Mouse (Mus musculus): ENCODE measurements at regions not wholly inside any gene's neighbourhood (a gene's known extent, or its start where the extent isn't known, plus 50 kb on each side); places are given as distances from the start of the nearest gene placed in this dataset.
"Not testable (repeated sequence)": the region's sequence is repeated elsewhere in the genome, so short reads cannot be mapped to it uniquely, and the experiment has no call there.

DNA sequence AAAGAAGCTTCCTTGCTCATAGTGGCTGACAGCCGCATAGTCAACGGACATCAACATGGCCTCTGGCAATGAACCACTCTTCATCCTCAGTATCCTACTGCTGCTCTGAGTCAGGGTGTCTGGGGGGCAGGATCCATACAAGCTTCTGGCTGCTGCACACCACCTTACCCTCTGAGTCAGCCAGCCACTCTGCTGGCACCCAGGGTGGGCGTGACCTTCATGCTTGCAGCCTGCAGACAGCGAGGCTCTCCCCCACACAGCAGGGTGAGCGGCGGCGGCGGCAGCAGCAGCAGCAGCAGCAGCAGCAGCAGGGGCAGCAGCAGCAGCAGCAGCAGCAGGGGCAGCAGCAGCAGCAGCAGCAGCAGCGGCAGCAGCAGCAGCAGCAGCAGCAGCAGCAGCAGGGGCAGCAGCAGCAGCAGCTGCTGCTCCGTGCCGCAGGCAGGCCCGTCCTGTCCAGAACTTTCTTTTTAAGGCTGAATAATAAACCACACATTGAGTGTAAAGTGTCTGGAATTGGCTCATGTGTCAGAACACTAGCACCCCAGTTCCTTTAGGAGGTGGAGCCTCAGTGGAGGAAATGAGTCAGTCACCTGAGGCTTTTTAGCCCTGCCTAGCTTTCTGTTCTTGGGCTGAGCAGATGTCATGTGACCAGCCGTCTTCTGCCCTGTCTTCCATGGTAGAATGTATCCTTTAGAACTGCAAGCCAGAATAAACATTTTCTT lies 186.3 kb downstream of the 1810013L24Rik start:
- no peak for ATAC-seq

DNA sequence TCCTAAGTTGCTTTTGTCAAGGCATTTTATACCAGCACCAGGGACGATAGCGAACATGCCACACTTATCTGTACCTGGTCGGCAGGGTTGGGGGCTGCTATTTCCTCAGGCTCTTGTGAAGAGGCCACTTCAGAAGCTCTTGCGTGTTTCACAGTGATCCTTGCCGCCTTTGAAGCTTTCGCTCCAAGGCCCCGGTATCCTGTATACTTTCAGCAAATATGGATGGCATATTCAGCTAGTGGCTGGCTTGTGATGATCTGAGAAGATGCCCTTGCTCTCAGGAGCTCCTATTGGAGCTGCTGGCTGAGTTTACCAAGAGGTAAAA lies 186.8 kb downstream of the 1810013L24Rik start:
- no peak for ATAC-seq

DNA sequence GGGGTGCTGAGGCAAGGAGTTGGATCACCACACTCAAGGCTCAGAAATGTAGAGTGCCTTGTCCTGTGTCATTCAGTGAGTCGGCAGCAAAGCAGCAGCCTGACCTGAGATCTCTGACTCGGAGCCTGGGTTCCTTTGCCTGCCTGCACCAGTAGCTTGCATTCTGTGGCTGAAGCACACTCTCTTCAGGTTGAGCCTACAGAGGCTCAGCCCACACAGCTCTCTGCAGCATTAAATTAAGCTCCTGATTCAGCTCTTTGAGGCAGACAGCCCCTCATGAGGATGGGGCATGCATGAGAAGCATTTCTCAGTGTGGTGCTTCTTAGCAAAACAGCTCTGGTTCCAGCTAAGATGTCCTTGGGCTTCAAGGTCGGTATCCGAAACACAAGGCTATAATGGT lies 200.8 kb downstream of the 1810013L24Rik start:
- no peak for ATAC-seq

DNA sequence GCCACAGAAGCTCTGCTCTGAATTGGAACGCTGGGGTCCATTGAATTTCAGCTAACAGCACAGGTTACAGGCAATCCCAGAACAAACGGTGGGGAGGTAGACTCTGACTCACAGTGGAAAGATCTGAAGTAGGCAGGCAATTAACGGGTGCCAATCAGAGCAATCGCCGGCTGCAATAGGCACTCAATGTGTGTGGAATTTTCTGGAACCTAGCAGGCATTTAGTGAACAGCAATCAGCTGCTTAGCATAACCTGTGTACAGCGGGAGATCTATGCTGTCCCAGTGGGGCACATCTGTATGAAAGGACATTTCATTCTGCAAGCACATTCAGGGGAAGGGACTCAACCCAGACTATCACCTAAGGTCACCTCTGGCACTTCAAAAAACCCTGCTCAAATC lies 213.4 kb downstream of the 1810013L24Rik start:
- ATAC-seq, result no peak

DNA sequence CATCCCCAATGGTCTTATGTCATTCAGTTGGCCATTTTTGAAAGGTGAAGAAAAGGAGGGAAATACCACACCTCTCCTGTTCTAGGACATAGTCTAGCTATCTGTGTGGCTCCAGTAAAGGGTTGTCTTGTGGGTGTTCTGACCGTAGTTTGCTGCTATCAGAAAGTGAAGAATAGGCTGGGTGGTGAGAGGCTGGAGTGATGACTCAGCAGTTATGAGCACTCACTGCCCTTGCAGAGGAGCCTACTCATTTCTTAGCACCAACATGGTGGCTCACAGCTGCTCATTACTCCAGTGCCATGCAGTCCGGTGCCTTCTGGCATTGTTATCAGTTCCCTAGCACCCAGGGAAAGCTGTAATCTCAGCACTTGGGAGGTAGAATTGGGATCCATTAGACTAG lies 217.0 kb downstream of the 1810013L24Rik start:
- ATAC-seq, result no peak

DNA sequence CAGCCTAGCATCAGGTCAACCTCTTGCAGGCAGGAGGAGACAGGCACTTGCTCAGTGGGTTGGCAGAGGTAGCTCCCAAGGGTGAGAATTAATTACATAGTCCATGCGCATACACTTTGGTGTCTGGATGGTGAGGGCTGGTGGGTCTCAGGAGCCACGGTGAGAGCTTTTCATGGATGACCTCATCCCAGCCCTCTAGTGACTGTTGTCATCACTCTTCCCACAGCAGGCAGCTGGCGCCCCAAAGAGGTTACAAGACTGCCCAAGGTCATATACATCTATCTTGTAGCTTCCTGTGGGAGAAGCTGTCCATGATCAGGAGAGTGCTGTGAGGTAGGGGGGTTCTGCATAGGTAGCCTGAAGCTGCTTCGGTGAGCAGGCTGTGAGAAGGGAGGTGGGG lies 224.5 kb downstream of the 1810013L24Rik start:
- ATAC-seq, result no peak

DNA sequence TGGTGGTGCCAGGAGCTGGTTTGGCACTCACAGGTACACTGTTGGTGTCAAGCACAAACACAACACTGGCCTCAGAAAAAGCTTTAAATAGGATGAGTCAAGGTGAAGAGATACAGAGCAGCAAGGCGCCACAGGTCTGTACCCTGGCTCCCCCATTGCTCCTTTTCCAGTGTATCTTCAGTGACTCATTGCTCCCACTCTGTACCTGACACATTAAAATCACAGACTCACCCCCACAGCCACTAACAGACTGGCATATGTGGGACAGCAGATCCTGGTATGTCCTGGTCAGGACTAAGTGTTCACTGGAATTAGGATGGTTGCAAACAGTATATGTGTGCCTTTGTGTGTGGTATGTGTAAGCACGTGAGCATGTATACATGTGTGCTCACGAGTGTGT lies 226.5 kb downstream of the 1810013L24Rik start:
- no peak for ATAC-seq

DNA sequence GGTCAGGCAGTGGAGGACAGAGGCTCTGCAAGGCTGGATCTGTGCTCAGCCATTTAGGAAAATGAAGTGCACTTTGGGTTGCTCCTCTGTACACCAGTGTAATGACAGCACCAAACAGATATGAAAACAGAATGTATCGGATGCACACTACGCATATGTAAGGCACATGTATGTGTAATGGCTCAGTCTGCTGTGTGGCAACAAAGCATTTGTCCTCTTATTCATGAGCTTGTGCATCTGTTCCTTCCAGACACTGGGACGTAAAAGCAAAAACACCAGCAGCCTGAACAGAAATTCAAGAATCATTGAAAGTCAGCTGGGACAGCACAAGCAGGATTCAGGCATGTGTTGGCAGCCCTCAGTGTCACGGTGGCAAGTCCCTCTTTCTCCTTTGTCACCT lies 241.6 kb downstream of the 1810013L24Rik start:
- no peak for ATAC-seq

DNA sequence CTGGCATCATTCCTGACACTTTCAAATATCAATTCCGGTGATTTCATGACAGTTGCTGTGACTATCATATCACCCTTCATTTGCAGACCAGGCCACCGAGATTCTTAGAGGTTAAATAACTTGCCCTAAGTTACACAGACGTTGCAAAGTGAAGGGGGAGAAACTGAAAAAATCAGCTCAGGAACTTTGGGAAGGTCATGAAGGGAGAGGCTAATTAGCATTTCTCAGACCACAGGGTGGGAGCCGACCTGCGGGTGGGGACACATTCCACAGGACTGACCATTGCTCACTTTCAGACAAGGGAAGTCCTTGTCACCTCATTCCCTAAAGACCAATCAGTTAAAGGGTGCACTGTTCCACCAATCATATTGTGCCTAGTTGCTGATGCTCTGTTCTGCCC lies 242.1 kb downstream of the 1810013L24Rik start:
- not testable (repeated sequence) for ATAC-seq

DNA sequence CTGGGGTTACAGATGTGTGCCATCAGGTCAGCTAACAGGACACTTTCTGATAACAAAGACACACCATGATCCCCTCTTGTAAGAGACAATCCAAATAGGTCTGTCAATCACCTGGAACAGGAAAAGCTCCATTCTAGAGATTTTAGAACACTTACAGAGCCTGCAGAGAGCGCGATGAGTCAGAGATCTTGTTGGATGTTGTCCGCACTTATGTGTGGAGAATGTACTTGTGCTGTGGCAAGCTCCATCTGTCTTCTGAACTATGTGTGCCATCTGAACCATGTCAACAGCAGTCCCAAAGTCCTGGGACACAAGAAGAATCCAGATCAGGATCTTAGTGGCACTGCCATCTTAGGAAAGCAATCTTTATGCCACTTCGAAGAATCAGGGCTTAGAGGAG lies 244.4 kb downstream of the 1810013L24Rik start:
- ATAC-seq, result no peak

DNA sequence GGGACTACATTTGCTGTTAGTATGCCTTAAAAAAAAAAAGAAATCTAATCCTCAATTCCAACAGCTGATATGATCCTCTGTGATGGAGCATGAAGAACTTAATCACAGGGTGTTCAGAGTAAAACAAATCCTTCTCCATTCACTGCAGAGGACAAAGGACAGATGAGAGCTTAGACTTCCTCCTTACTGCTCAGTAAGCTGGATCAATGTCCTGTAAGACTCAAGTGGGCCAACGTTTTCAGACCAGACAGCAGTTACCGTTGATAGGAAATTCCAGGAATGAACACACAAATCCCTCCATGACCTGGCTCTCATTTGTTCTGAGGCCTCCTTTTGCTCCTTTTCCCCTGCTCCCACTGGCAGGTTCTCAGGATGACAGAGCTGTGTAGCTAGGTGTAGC lies 247.6 kb downstream of the 1810013L24Rik start:
- ATAC-seq, result no peak

DNA sequence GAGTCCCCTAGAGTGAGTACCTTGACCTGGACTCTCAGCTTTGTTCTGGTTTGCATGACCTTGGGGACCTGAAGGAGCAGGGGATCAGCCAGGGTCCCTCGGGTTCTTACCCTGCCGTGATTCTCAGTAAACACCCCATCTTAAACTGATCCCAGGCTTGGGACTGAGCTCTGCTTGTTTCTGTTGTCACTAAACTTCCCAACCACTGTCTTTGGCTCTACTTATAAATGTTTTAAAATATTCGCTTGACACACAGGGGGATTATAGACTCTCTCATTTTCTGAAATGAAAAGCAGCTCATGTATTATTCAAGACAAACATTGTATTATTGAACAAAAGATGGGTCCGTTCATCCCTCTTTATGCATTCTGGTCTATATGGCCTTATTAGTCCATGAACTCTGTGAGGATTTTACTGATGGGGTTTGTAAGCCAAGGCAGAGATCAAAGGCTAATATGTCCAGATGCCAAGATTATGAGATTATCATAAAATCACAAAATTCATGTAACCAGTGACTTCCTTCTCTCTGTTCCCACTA lies 248.6 kb downstream of the 1810013L24Rik start:
- no peak for ATAC-seq

DNA sequence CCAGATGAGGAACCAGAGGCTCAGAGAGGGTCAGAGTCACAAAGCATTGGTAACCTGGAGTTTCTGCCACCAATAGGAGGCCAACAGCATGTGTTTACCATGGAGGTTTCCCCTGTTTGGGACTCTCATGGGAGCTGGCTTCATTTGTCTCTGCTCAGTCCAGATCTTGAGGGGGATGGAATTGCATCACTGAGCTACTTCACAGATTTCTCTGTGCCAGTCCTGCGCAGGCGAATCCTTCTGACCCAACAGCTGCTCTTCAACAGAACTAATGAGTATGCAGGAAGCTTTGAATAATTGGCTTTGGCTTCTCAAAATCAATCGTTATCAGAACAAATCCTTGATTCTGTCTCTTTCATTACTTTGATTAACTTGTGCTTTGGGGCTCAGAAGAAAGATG lies 253.1 kb downstream of the 1810013L24Rik start:
- ATAC-seq, result no peak

DNA sequence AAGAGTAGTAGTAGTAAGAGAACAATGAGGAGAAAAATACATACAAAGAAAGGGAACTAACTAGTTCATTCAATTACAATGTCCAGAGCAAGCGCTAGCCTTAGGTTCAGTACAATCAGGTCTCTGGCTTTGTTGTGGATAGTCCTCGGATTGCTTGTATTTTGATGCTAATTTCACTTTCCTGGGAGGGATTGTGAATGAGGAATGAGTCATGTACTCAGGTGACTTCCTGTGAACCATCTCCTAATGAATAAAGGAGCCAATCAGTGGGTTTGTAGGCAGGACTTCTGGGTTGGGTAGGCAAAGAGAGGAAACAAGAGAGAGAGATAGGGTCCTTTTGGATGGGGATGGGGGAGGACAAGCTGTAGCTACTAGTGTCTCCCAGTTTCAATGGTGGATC lies 253.8 kb downstream of the 1810013L24Rik start:
- no peak for ATAC-seq

DNA sequence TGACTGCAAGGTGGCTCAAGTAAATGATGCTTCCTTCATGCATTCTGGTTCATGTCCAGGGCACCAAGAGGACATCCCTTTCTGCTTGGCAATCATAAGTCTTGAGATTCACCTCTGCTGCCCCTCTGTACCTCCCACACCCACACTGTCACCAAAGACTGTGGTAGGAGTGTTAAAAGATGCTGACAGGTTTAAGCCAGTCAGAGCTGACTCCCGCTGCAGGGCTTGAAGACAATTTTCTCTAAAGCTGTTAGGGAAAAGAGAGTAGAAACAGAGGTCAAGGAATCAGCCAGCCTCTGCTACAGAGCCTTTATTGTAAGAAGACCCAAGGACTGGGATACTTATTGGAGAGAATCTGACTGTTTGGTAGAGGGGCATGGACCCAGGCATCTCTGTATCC lies 254.7 kb downstream of the 1810013L24Rik start:
- ATAC-seq, result no peak

DNA sequence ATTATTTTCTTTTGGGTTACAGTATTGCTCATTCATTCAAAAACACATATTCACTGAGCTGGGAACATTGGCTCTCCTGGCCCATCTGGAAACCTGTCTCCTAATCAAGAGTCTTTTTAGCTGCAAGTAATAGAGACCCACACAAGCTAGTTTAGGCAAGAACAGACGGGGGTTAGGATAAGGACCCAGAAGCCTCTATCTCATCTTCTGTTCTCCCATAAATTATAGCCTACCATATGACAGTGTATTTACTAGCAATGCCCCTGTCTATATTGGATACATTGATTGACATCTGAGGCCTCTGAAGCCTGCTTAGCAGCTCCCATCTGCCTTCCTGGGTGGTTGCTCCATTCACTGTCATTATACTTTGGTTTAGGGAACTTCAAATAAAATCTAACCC lies 255.2 kb downstream of the 1810013L24Rik start:
- no peak for ATAC-seq

DNA sequence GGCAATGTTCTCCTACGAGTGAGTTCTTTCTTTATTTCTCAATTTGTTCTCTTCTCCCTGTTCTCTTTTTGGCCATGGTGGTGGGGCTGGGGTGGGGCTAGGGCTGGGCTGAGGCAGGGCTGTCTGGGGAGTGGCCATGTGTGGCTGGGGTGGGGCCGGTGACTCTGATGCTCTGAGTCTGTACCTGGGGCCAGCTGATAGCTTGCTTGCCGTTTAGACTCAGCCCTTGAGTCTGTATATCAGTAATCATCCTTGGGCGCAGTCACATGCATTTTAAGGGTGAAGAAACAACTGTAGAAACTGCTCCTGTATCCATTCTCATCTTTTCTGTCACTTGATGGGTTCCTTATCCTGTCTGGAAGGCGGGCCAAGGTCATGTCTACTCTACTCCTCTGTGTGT lies 256.1 kb downstream of the 1810013L24Rik start:
- ATAC-seq, result no peak

DNA sequence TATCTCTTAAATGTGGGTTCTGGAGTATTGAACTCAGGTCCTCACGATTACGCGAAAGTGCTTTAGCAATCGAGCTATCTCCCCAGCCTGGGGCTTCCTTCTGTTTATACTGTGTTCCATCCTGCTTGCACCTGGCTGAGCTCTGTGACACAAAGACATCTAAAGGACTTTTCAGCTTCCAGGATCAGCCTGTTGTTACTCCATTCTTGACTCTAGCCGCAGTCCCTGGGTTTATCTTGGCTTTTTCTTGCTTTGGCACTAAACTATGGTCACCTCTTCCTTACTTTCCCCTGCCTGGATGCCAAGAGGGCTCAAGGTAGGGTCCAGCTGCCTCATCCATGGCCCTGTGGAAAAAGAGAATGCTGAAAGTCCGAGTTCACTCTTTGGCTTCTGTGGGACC lies 261.9 kb downstream of the 1810013L24Rik start:
- ATAC-seq, result no peak

DNA sequence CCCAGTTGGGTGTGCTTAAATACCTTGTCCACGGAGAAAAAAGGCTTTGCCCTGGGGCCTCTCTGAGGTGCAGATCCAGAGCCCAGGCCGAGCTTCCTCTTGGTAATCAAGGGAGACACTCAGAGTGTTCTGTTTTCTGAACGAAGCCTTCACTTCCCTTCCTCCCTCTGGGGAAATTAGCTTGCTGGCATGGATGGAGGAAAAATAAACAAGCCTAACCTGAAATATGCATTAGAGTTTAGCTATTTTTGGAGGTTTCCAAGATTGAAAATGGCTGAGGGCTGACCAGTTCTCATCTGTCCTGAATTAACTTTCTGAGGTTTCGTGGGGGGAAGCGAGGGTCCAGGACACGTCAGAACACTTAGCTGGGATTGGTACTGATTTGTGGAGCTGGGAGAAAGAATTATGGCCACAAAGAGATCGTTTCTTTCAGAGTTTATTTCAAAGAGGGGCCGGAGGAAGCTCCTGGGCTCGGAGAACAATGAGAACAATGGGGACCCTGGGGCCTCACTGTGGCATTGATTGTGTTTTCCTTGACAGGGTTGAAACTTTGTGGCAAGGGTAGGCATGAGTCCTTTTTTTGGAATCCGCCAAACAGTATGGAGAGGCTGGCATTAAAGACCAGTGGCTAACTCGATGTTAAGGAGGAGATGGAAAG lies 262.4 kb downstream of the 1810013L24Rik start:
- no peak for ATAC-seq

DNA sequence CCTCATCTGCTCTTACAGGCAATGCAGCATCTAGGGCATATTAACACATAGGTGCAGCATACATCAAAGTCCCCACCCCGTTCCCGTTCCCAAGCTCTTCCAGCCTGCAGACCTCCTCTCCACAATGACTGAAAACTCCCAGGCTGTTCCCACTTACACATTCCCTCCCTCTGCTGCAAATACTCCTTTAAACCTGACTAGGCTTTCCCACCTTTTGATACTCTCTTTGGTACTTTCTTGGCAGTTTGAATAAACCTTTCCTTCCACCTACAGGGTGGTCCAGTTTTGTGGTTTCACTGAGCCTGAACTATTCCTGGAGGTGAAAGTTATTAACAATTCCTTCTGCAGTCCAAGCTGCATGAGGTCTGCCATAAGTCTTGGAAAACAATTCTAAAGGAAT lies 263.7 kb downstream of the 1810013L24Rik start:
- ATAC-seq, result no peak

DNA sequence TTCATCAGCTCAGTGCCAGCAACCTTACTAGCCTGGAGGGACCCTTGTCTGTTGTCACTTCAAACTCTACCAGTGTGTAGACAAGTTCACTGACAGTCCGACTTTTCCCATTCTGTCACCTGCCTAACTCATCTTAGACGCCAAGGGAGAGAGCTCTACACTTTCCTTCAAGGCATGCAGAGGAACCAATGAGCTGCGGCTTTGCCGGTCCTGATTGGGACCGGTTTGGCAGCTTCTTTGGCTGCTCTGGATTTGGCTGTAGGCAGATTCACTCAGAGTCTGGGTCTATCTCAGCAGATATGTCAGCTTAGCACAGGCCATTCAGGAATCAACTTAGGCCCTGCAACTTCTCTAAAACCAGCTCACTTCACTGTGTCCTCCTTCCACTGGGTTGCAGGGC lies 264.3 kb downstream of the 1810013L24Rik start:
- no peak for ATAC-seq

DNA sequence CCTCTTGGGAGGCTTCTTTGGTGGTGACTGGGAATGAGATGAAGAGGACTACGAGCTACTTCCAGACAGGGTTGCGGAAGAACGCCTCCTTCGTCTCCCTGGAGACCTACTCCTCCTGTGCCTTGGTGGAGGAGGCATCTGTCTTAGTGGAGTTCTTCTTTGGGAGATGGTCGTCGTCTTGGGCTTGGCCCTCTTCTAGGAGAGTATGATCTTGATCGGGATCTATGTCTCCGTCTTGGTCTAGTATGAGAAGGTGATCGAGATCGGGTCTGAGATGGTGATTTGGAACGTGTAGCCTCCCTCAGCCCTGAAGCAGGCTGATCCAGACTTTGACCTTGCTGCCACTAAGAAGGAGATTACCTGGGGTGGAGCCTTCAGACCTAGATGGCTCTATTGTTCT lies 276.3 kb downstream of the 1810013L24Rik start:
- ATAC-seq, result no peak

DNA sequence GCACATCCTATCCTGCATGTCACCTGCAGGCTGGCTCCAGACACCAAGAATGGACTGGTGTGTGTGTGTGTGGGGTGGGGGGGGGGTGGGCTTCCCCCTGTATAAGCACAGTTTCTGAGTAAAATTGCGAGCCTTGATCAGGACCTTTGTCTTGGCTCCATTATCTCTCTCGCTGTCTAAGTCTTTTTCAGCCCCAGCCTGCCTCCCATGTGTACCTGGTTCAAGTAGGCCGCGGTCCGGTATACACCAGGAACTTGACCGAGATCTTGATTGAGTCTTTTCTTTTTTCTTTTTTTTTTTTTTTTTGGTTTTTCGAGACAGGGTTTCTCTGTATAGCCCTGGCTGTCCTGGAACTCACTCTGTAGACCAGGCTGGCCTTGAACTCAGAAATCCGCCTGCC lies 276.8 kb downstream of the 1810013L24Rik start:
- ATAC-seq, result not testable (repeated sequence)

DNA sequence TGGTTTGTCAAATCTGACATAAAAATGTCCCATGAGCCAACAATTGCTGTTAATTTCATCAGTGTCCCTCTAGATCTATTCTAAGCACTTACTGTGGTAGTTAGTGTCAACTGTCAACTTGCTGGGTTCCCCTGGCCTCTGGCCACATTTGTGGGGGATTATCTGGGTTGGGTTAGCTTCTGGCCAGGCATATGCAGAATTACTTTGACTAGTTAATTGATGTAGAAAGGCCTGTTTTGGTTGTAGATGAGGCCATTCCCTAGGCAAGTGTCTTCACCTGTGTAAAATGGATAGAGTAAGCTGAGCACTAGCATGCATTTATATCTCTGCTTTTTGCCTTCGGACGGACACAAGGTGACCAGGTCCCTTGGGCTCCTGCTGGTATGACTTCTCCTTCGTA lies 283.9 kb downstream of the 1810013L24Rik start:
- no peak for ATAC-seq

DNA sequence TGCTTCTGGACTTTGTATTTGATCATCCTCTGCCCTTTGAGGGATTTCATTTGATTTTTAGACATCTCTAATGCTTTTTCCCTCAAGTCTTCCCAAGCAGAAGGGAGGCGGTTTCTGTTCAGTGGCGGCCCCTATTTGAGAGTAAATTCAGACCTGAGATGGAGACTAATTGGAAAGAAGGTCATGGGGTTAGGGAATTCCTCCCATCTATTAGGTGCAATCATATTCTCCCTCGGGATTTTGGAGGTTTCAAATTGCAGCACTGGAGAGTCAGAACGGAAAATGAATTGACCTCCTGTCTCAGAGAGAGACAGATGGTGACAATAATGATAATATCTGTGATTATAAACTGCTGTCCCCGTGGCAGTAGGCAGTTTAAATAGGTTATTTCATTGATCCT lies 285.6 kb downstream of the 1810013L24Rik start:
- ATAC-seq, result no peak
